Mouse (Mus musculus) kidney, embryonic 14.5 days (tissue): ENCODE measurements around the gene Hoxd3. TPM values are rescaled to one million over a fixed set of nuclear protein-coding genes. Genes with fewer than 3 reads are reported as not detected.

Source experiments
- ATAC-seq: fragments of 200-750 bp; cut with Nextera tagmentation; 2 replicates; pipeline ENCODE4 v1.8.0; 2017; ENCODE audit warnings: moderate number of reproducible peaks, mild to moderate bottlenecking, moderate TSS enrichment, moderate library complexity; ENCODE audit not compliant: low FRiP score, low TSS enrichment
- H3K27ac ChIP-seq: fragments of 300-500 bp; sonication (generic); 2 replicates; pipeline ENCODE4 v1.5.1; 2014; ENCODE audit warnings: low read depth, mild to moderate bottlenecking, low read length, moderate library complexity, mixed read lengths
- H3K27me3 ChIP-seq: fragments of 300-500 bp; sonication (generic); 2 replicates; pipeline ENCODE4 v1.6.1; 2014; ENCODE audit warnings: mild to moderate bottlenecking, low read length; ENCODE audit not compliant: control insufficient read depth, insufficient read depth
- H3K36me3 ChIP-seq: fragments of 300-500 bp; sonication (generic); 2 replicates; pipeline ENCODE4 v1.6.1; 2014; ENCODE audit warnings: low read length, mixed read lengths; ENCODE audit not compliant: control insufficient read depth, insufficient read depth
- H3K4me1 ChIP-seq: fragments of 300-500 bp; sonication (generic); 2 replicates; pipeline ENCODE4 v1.6.1; 2014; ENCODE audit warnings: low read length, mixed read lengths; ENCODE audit not compliant: control insufficient read depth, insufficient read depth
- H3K4me2 ChIP-seq: fragments of 300-500 bp; sonication (generic); replicated peaks from 2 replicates; pipeline ENCODE4 v1.6.1; 2014; ENCODE audit warnings: low read depth, mild to moderate bottlenecking, low read length
- H3K4me3 ChIP-seq: fragments of 300-500 bp; sonication (generic); 2 replicates; pipeline ENCODE4 v1.5.1; 2014; ENCODE audit warnings: mild to moderate bottlenecking, low read length
- H3K9ac ChIP-seq: fragments of 300-500 bp; sonication (generic); 2 replicates; pipeline ENCODE4 v1.6.1; 2014; ENCODE audit warnings: low read depth, mild to moderate bottlenecking, low read length, moderate library complexity
- H3K9me3 ChIP-seq: fragments of 300-500 bp; sonication (generic); 2 replicates; pipeline ENCODE4 v1.6.1; 2016; ENCODE audit warnings: low read length; ENCODE audit not compliant: control insufficient read depth
- WGBS: fragments of 180-500 bp; shearing (Covaris S2); extraction: QIAGEN DNeasy Blood & Tissue Kit; methylation state at CpG from one replicate; pipeline ENCODE4 v1.1.7; 2014; 5-methylcytosine and 5-hydroxymethylcytosine counted together
- polyA plus RNA-seq: library from polyadenylated mRNA; unstranded; fragments of >200 nt; fragmentation: Nextera tagmentation; extraction: Ambion mirVana; gene quantifications from 2 replicates; pipeline ENCODE4 v1.2.1, GENCODE M21; 2014

The Hoxd3 gene
- polyA plus RNA-seq, 1 experiment from 2014 or later = 12.6 TPM

DNA sequence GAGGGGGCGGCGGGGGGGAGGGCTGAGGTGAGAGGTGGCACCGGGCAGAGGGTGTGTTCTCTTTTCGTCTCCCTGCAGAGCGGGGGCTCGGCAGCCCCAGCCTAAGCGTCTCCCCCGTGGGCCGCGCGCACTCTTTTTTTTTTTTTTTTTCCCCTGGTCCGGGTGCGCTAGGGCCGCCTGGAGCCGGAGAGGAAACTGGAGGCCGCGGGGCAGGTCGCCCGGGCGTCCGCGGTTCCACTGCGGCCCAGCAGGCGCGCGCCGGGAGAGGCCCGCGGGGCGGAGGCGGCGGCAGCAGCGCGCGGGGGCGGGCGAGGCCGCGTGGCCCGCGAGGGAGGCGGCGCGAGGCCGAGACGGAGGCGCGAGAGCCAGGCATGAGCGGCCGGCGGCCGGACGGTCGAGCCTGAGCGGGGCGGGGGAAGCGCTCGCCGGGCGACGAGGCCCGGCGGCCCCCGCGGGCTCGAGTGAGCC, 6.7 kb upstream of the Hoxd3 start:
- H3K4me3 ChIP-seq = peak overlapping the region; percentile 79
- peak overlapping the region; percentile 56 for H3K4me2 ChIP-seq
- ATAC-seq = peak; percentile 33
- WGBS = 0% methylated on average over 58 of the region's 66 CpGs
- no peaks in the 10 kb centered on the region for H3K9me3 ChIP-seq
- no peaks in the 10 kb centered on the region for H3K36me3 ChIP-seq
- no peaks in the 10 kb centered on the region for H3K27me3 ChIP-seq
- H3K27ac ChIP-seq = peak overlapping the region; percentile 100
- peak overlapping the region; percentile 100 for H3K9ac ChIP-seq
- H3K4me1 ChIP-seq = peaks cover 38% of the 10 kb centered on the region; the same call in 1 of the 2 replicates

- peak overlapping the region; percentile 100 for H3K27ac ChIP-seq
- WGBS = under 1% methylated on average over 48 of the region's 85 CpGs
- no peaks in the 10 kb centered on the region for H3K27me3 ChIP-seq
- ATAC-seq = peak; percentile 54
- peak overlapping the region; percentile 79 for H3K4me3 ChIP-seq
- H3K4me1 ChIP-seq = peaks cover 35% of the 10 kb centered on the region
- peak overlapping the region; percentile 100 for H3K9ac ChIP-seq
- peak overlapping the region; percentile 56 for H3K4me2 ChIP-seq
- H3K36me3 ChIP-seq = no peaks in the 10 kb centered on the region
- no peaks in the 10 kb centered on the region for H3K9me3 ChIP-seq
Measured at GRCm38 (mm10) chr2:74705467-74706089, 6.1 kb upstream of the Hoxd3 start.

- Histone ChIP-seq H3K27ac (peak overlapping the region; percentile 100), H3K4me2 (peak overlapping the region; percentile 56), H3K36me3 (no peaks in the 10 kb centered on the region), H3K4me3 (peak overlapping the region; percentile 79), H3K9ac (peak overlapping the region; percentile 100), H3K9me3 (no peaks in the 10 kb centered on the region), H3K27me3 (no peaks in the 10 kb centered on the region), H3K4me1 (peaks cover 38% of the 10 kb centered on the region)
- WGBS = under 1% methylated on average over 13 of the region's 13 CpGs
- ATAC-seq = no peak
Measured at GRCm38 (mm10) chr2:74706393-74706960, 5.2 kb upstream of the Hoxd3 start.

DNA sequence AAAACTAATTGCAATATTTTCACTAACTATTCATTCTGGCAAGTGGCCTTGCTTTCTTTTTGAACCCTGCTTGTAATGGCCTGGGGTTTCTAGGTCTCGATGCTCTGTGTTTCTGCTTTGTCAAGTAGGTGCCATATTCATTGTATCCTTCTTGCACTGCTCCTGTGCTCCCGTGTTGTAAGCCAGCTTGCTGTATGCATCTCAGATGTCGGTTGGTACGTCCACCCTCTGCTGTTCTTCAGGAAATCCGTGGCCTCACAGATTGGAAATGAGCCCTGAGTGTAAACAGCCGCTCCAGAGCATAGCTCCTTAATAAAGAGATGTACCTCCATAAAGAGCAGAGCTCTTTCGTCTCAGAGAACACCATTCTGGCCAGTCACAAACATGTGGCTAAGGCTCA, 4.1 kb upstream of the Hoxd3 start:
- 12% methylated on average over 7 of the region's 7 CpGs for WGBS
- H3K4me2 ChIP-seq = peak overlapping the region; percentile 56
- no peaks in the 10 kb centered on the region for H3K36me3 ChIP-seq
- no peaks in the 10 kb centered on the region for H3K27me3 ChIP-seq
- peak overlapping the region; percentile 68 for H3K9ac ChIP-seq
- peak overlapping the region; percentile 73 for H3K27ac ChIP-seq
- no peaks in the 10 kb centered on the region for H3K9me3 ChIP-seq
- peak overlapping the region; percentile 79 for H3K4me3 ChIP-seq
- H3K4me1 ChIP-seq = peaks cover 38% of the 10 kb centered on the region
- no peak for ATAC-seq

GRCm38 (mm10) chr2:74708676-74709075, 3.1 kb upstream of the Hoxd3 start:
- 24% methylated on average over 4 of the region's 4 CpGs for WGBS
- Histone ChIP-seq H3K36me3 (no peaks in the 10 kb centered on the region), H3K27me3 (no peaks in the 10 kb centered on the region), H3K4me3 (peak overlapping the region; percentile 79), H3K4me2 (peak overlapping the region; percentile 56), H3K9ac (peak overlapping the region; percentile 46; the same call in 1 of the 2 replicates), H3K4me1 (peaks cover 38% of the 10 kb centered on the region), H3K9me3 (no peaks in the 10 kb centered on the region), H3K27ac (peak overlapping the region; percentile 73; the same call in 1 of the 2 replicates)
- ATAC-seq = no peak

- peaks cover 32% of the 10 kb centered on the region for H3K4me1 ChIP-seq
- peak overlapping the region; percentile 69 for H3K4me2 ChIP-seq
- H3K27me3 ChIP-seq = no peaks in the 10 kb centered on the region
- peak overlapping the region; percentile 55 for H3K27ac ChIP-seq
- H3K9ac ChIP-seq = peak overlapping the region; percentile 93; the same call in 1 of the 2 replicates
- no peaks in the 10 kb centered on the region for H3K36me3 ChIP-seq
- peak overlapping the region; percentile 5; the same call in 1 of the 2 replicates for H3K4me3 ChIP-seq
- no peak for ATAC-seq
- 13% methylated on average over 5 of the region's 5 CpGs for WGBS
- H3K9me3 ChIP-seq = no peaks in the 10 kb centered on the region
Measured at GRCm38 (mm10) chr2:74709465-74710419, 2.0 kb upstream of the Hoxd3 start.

- no peak for ATAC-seq
- peak overlapping the region; percentile 69 for H3K4me2 ChIP-seq
- WGBS = under 1% methylated on average over 16 of the region's 16 CpGs
- H3K9me3 ChIP-seq = no peaks in the 10 kb centered on the region
- peak overlapping the region; percentile 98 for H3K27ac ChIP-seq
- H3K4me1 ChIP-seq = peaks cover 35% of the 10 kb centered on the region
- peak overlapping the region; percentile 66 for H3K4me3 ChIP-seq
- H3K36me3 ChIP-seq = no peaks in the 10 kb centered on the region
- H3K9ac ChIP-seq = peak overlapping the region; percentile 93
- H3K27me3 ChIP-seq = no peaks in the 10 kb centered on the region
Measured at GRCm38 (mm10) chr2:74710929-74711543, 691 bp upstream of the Hoxd3 start.

GRCm38 (mm10) chr2:74713239-74714150, 1.8 kb downstream of the Hoxd3 start:
- H3K4me2 ChIP-seq = peak overlapping the region; percentile 69
- peak overlapping the region; percentile 89 for H3K27ac ChIP-seq
- no peak for ATAC-seq
- H3K9ac ChIP-seq = peak overlapping the region; percentile 93
- H3K27me3 ChIP-seq = no peaks in the 10 kb centered on the region
- no peaks in the 10 kb centered on the region for H3K9me3 ChIP-seq
- 3% methylated on average over 19 of the region's 19 CpGs for WGBS
- H3K4me3 ChIP-seq = peak overlapping the region; percentile 66
- H3K4me1 ChIP-seq = peaks cover 37% of the 10 kb centered on the region
- no peaks in the 10 kb centered on the region for H3K36me3 ChIP-seq
